Mouse (Mus musculus): Measurements from ENCODE around the gene Plekhb2.

Gene Plekhb2

DNA sequence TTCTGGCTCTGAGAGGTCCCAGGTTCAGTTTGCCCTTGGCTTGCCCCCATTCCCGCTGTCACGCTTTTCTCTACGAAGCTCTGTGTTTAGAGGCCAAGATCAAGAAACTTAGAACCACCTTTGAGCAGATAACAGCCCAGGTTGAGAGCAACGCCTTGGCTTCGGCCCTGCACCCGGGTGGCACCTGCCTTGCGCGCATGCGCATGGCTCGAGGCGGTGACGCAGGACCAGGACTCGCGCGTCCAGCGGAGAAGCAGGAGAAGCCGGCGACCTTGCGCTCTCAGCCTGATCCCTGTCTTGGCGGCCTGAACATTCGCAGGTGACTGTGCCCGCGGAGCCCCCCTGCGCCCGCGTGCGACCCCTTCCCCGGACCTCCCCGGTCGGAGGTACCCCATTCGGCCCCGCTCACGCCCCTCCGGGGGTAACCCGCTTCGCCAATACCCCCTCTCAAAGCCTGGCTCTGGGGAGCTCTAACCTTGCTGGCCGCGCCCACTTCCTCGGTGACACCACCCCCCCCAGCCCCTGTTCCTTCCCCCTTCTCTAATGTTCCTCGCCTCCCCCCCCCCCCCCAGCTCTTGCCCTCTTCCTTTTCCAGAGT is at the start of gene Plekhb2:
Gene Plekhb2, plus strand, starts transcription at position 232 of the 598 bp plus-strand sequence.
- peak; percentile 80 to 85 for DNase-seq (ENCODE audit: low spot score in 2 of 2)

DNA sequence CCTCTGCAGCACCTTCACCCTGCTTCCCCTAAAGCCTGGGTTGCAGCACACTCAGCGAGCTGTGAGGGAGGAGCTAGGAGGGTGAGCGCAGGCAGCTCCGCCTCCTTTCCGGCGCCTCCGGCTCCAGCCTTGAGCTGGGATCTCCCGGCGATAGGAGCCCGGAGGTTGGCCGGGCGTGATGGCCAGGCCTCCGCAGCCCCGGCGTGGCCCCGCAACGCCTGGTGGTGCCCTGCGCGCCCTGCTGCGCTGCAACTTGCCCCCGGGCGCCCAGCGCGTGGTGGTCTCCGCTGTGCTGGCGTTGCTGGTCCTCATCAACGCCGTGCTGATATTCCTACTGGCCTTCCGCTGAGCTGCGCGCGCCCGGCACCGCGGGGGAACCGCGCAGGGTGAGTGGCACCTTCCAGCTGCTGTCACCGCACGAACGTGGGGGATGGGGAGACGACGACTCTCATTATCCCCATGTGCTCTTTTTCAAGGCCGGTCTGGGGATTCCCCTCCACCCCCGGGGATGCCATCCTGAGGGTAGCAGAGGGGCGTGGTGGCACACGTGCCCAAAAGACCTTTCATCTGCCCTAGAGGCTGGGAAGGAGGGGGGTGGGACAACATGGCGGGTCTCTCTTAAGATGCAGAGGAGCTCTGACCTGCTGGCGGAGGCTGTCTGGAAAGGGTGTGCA is 48.0 kb upstream of the Plekhb2 start:
- DNase-seq (ENCODE audit: low spot score in 2 of 2): peak; percentile 56 to 59

DNA sequence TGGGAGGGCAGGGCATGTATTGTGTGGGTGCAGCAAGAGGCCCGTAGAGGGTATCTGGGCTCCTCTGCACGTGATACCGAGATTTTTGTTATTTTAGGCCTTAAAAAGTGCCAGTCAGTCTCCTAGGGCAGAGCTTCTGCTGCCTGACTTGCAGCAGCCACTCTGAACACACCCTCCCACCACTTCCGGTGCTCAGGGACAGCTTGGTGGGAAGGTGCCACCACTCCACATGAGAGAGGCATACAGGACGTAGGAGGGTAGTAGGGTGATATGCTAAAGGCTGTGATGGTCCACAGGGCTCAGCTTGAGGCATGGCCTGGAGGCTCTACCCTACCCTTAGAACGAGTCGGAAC is 47.5 kb upstream of the Plekhb2 start:
- DNase-seq (ENCODE audit: low spot score in 2 of 2): peak; percentile 66 to 69

DNA sequence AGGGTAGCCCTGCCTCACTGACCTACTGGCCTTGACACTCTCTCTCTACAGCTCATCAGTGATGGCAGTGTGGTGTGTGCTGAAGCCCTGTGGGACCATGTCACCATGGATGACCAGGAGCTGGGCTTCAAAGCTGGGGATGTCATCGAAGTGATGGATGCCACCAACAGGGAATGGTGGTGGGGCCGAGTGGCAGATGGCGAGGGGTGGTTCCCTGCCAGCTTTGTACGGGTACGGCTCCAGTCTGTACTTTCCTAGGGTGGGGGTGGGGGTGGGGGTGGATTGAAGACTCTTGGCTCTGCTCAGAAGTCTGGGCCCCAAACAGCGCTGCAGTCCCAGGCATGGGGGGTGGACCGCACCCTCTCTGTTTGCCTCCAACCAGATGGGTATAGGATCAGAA is 44.9 kb upstream of the Plekhb2 start:
- no peak for DNase-seq (ENCODE audit: low spot score in 2 of 2)

DNA sequence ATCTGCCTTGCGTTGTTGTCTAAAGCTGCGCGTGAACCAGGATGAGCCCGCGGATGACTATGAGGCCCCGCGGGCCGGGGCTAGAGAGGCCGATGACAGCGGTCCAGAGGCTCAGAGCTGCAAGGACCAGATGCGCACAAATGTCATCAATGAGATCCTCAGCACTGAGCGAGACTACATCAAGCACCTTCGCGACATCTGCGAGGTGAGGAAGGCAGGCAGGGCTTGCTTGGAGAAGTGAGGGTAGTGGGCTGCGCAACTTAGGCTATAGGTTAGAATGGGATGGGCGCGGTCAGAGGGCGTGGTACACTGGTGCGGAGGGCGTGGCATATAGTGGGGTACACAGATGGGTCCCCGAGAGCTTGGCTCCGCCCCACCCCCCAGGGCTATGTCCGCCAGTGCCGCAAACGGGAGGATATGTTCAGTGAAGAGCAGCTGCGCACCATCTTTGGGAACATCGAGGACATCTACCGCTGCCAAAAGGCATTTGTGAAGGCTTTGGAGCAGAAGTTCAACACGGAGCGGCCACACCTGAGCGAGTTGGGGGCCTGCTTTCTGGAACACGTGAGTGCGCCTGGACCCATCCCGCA is 43.8 kb upstream of the Plekhb2 start:
- DNase-seq (ENCODE audit: low spot score in 2 of 2): no peak

DNA sequence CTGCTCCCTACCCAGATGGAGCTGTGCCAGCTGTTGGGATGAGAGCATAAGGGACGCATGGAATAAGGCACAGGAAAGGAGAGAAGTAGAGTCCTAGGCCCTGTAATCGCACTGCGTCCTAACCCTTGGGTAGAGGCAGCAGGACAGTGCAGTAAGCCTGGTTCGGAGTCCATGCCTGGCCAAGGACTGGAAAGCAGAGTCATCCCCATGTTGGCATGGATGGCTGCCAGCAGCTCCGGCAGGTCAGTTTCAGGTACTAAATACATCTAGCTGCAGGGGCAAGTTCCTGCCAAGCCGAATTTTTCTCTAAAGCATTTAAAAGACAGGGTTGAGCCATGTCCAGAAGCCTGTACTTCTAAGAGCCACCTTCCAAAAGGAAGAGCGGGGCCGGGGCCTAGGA is 41.3 kb upstream of the Plekhb2 start:
- DNase-seq (ENCODE audit: low spot score in 2 of 2): no peak

DNA sequence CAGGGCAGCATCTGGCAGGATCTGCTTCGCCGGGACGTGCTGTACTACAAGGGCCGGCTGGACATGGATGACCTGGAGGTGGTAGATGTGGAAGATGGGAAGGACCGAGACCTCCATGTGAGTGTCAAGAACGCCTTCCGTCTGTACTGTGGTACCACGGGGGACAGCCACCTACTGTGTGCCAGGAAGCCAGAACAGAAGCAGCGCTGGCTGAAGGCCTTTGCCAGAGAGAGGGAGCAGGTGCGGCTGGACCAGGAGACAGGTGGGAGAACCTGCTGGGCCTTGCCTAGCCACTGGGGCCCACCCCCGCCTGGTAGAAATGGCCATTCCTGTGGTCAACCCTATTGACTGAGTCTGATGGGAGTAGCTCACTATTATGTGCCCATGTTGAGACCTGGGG is 39.5 kb upstream of the Plekhb2 start:
- no peak for DNase-seq (ENCODE audit: low spot score in 2 of 2)

DNA sequence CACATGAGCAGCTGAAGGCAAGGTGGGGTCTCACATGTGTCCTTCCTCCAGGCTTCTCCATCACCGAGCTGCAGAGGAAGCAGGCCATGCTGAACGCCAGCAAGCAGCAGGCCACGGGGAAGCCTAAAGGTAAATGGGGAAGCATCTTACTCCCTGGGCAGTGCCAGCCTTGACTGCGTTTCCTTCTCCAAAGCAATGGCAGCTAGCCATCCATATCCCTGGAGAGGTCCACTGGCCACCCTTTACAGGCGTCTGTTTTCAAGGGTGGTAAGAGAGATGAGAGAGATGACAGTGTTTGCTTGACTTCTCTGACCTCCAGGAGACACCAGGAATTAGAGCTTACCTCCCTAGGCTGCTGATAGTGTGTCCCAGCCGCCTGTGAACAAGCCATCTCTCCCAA is 38.7 kb upstream of the Plekhb2 start:
- no peak for DNase-seq (ENCODE audit: low spot score in 2 of 2)

DNA sequence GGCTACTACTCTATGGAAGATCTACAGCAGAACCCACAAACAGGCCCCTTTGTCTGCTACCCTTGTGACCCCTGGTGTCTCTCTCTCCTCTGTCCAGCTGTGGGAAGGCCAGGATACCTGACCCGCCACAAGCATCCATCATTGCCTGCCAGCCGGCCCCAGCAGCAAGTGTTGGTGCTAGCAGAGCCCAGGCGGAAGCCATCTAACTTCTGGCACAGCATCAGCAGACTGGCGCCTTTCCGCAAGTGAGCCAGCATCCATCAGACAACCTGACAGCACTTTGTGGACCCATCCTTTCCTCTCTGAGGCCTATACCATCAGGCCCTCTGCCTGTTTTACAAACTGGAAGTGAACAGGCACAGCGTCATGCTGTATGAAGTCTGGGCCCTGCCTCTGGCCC is 38.2 kb upstream of the Plekhb2 start:
- no peak for DNase-seq (ENCODE audit: low spot score in 2 of 2)

DNA sequence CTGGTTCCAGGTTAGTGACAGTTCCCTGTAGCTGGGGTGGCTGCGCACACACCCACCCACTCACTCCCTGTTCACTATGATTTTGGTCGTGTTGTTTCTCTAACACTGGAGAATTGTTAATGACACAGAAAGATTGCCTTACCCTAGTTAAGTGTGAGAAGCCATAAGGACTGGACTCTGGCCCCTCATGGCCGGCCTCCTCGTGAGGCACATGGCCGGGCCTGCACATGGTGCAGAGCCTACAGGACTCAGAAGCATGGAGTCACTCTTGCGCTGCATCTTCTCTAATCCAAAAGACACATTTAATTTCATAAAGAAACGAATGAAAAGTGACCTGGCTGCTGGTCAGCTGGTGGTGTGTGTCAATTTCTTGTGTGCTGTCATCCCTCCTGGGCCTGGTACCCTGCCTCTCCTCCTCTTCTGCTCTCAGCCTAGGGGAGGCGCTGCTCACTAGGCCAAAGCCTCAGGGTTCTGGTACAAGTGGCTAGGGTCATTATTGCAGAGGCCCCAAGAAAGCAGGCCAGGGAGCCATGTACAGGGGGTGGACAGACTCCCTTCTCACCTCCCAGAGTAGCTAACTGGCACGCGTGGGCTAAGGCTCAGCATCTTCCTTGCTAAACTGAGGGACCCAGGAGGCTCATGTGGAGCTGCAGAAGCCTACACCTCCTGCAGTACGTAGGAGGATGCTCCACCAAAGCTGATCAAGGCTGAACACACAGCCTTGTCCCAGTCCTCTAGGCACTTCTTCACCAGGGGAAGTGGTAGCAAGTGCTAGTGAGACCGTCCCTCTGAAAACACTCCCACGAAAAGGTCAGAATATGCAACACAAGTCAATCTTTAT is 37.1 kb upstream of the Plekhb2 start:
- DNase-seq (ENCODE audit: low spot score in 2 of 2): no peak

DNA sequence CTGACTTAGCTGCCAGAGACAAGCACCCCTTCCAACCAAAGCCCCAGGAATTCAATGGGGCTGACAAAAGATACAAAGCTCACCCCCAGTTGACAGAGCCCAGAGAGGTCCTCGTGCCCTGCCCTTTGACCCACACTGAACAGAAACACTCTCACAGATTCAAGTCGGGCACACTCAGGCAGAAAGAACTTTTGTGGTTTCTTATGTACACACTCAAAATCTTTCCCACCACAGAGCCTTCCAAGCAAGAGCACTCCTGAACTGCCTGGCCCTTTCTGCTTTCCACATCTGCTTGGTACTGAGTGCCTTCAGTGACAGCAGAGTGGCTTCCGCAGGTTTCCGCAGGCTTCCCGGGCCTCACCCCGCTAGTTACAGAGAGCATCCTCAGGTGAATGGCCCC is 33.9 kb upstream of the Plekhb2 start:
- no peak for DNase-seq (ENCODE audit: low spot score in 2 of 2)

DNA sequence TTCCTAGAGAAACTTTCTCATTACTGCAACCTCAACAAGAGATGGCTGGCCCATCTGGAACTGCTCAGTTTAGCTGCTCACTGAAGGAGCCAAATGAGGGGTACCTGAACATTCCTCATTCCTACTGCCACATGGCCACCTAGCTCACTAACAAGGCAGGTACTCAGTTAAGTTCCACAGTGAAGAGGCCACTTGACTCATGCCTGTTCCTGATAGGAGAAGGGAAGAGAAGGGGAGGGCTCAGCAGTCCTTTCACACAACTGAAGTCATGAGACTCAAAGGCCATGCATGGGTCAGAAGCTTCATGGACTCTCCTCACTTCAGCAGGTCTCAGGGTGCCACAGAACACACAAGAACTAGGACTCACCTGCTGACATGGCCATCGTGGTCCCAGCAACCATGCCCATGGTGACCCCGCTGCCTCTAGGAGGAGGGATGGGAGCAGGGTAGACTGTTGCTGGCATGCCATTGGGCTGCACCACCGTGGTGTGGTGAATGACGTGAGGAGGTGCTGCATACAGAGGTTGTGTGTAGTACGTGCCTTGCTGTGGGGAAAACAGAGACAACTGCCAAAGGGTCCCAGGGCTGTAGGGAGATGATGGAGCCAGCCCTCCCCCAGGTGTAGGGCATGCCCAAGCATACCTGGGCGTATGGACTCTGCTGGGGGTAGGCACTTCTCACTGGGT is 30.4 kb upstream of the Plekhb2 start:
- no peak for DNase-seq (ENCODE audit: low spot score in 2 of 2)

DNA sequence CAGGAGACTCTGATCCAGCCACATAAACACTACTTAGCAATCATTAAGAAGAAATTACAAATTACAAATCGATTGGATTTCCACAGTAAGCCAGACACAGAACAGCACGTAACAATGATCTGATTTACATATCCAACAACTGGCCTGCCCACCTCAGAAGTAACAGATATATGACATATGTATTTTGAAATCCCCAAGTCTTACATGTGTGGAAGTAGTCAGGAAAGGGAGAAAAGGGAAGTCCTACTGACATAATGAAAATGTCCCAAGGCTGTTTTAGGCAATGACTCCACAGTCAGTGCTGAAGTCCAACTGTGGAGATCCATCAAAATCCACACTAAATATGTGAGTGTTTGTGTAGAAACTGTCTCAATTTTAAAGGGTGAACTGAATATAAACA is 28.4 kb upstream of the Plekhb2 start:
- no peak for DNase-seq (ENCODE audit: low spot score in 2 of 2)

DNA sequence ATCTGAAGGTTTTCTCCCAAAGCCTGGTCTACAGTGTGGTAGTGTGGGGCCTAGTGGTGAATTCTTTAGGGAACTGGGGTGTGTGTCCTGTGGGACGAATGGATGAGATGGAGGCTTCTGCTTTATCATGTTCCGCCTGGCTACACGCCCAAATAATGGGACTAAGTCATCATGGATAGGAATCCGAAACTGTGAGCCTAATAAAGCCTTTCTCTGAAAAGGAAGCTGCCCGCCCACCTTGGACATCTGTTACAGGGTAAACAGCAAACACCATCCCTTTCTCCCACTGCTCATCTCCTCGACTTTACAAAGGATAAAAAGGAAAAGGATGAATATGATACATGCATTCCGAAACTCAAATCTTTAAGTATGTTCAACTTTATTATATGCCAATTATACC is 27.8 kb upstream of the Plekhb2 start:
- no peak for DNase-seq (ENCODE audit: low spot score in 2 of 2)

DNA sequence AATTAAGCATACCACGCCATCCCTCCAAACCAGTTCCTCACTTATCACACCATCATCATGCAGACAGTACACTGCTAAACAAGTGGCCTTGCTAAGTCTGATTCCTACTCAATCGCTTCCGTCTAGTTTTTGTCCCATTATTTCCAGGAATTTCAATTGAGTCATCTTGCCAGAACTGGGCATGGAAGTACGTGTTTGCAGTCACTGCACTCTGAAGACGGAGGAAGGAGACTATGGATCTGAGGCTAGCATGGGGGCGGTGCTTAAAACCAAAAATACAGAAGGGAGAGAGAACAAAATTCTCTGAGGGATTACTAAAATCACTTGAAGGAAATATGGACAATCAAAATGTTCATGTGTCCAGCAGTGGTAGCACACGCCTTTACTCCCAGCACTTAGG is 27.0 kb upstream of the Plekhb2 start:
- no peak for DNase-seq (ENCODE audit: low spot score in 2 of 2)

DNA sequence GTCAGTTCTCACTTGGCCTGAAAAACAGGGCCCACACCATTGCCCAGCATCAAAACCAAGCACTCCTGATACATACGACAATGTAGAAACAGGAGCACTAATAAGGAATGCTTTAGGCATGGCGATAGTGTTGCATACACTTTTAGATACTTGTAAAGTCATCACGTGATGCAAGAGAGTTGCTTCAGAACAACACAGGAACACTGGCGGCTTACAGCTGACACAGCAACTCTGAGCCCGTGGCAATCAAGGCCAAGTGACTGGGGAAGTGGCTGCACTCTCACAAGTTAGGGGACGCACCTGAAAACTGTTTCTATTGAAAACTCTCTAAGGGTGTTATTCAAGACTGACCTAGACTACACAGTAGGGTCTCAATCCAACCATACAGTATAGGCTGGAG is 26.4 kb upstream of the Plekhb2 start:
- DNase-seq (ENCODE audit: low spot score in 2 of 2): no peak

DNA sequence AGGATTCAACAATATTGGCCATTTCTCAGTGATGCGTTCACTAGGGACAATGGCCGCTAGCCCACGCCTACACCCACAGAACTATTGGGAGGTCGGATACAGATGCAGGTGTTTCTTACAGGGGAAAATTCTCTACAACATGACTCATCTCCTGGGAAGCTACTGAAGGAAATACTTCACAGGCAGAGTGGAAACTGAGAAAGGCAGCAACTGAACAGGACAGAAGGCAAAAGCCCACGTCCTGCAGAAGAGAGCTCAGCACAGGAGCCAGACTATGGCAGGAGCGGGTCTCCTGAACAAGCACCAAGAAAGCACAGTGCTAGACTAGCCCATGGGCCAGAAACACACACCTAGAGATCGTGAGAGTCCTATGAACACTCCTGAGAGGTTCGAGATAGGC is 25.6 kb upstream of the Plekhb2 start:
- DNase-seq (ENCODE audit: low spot score in 2 of 2): no peak

DNA sequence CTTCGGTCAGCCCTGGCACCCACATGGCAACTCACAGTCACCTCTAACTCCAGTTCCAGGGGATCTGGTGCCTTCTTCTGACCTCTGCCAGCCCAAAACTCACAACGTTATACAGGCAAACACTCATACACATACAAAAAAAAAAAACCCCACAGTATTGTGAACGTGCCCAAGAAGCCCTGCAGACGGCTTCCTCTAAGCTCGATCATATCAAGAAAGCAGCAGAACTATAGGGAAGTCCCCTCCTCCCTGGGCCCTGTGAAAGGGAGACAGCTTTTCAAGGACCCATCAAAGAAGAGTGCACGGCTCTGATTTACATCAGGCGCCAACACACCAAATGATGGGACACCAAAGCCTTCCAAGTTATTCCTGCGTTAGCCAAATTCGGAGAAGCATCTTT is 23.9 kb upstream of the Plekhb2 start:
- DNase-seq (ENCODE audit: low spot score in 2 of 2): no peak

DNA sequence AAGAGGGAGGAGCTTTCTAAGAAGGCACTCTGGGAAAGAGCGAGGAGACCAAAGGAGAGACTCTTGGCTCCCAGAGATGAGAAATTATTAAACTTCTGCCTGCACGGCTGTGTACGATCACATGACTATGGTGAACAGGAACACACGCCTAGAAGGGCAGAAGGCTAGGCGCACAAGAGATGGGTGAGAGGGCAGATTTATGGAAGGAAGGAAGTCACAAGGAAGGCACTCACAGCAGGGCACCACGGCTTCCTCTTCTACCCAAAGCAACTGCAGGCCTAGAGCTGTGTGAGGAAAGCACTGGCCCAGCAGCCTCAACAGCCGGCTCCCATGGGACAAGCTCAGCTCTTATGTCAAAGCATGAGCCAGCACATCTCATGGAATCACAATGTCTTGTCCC is 21.9 kb upstream of the Plekhb2 start:
- DNase-seq (ENCODE audit: low spot score in 2 of 2): no peak

DNA sequence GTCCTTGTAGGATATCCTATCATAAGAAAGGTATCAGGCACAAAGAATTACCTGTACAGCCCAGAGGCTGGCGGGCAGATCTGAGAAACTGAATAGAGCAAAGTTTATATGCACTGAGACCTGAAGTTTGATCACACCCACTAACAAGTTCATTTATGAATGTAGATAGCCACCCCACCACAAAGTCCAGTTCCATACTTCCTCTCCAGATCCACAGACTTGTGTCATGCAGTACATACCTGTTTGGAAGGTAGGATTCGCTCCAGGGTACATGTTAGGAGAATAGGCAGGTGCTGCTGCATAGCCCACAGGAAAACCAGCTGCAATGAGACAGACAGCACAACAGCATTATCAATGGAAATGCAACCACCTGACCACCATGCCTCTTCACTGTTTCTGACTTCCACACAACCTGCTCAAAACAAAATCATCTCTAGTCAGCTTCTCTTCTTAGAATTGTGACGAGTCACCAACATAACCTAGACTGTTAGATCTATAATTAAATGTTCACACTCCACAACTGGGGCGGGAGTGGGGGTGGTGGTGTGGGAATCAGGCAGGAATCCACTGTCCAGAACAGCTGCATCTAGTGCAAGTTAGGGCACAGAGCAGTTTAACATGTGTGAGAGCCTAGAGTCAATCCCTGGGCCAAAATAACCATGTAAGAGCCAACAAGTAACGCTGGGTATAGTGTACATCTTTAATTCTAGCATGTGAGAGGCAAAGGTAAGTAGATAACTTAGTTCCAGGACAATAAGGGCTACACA is 21.1 kb upstream of the Plekhb2 start:
- DNase-seq (ENCODE audit: low spot score in 2 of 2): no peak

DNA sequence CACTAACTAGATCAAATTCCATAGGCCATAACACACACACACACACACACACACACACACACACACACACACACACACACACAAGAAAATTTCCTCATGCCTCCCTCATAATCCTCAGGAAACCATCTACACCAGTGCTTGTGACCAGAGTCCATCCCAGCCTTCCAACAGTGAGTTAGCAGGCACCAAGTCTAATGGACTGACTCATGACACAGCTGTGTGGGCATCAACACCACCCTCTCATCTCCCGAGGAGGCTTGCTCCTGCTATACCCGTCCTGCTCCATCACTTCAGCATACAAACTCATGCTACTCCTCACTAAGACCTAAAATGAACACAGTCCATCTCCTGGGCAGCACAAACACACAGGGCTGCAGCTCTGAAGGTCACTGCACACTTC is 18.8 kb upstream of the Plekhb2 start:
- DNase-seq (ENCODE audit: low spot score in 2 of 2): no peak
